Mouse (Mus musculus) liver, embryonic 14.5 days (tissue): ENCODE results near the gene Fbxw11. TPM values are rescaled to one million over a fixed set of nuclear protein-coding genes. Genes with fewer than 3 reads are reported as not detected.

ENCODE experiments used
- ATAC-seq: fragments of 200-750 bp; cut with Nextera tagmentation; 2 replicates; pipeline ENCODE4 v1.8.0; 2017; ENCODE audit warnings: moderate number of reproducible peaks, mild to moderate bottlenecking, moderate library complexity; ENCODE audit not compliant: insufficient read depth
- DNase-seq, 3 experiments: peaks; one replicate each; pipeline ENCODE4 v3.0.0-alpha.2; 2012 to 2013; ENCODE audit warnings: low read depth in 3 of 3, low spot score in 3 of 3
- H3K27ac ChIP-seq: fragments of 300-500 bp; sonication (generic); 2 replicates; pipeline ENCODE4 v1.5.1; 2014; ENCODE audit warnings: moderate library complexity, mild to moderate bottlenecking, control low read depth, inconsistent platforms
- H3K27me3 ChIP-seq: fragments of 300-500 bp; sonication (generic); 2 replicates; pipeline ENCODE4 v1.6.1; 2014; ENCODE audit warnings: mild to moderate bottlenecking, low read length, moderate library complexity; ENCODE audit not compliant: control insufficient read depth, insufficient read depth
- H3K36me3 ChIP-seq: fragments of 300-500 bp; sonication (generic); replicated peaks from 2 replicates; pipeline ENCODE4 v1.6.1; 2014; ENCODE audit warnings: low read depth; ENCODE audit not compliant: control insufficient read depth, insufficient read depth
- H3K4me1 ChIP-seq, 2 experiments: fragments of 200-500 bp in 1 of 2; fragments of 300-500 bp in 1 of 2; sonication (generic) in 1 of 2; replicated peaks; 2 replicates each; pipeline ENCODE4 v1.6.1; 2012 to 2014; ENCODE audit warnings: antibody characterized with exemption in 1 of 2, inconsistent platforms in 1 of 2, low read length in 1 of 2; ENCODE audit not compliant: control insufficient read depth in 2 of 2, insufficient read depth in 2 of 2
- H3K4me2 ChIP-seq: fragments of 300-500 bp; sonication (generic); 2 replicates; pipeline ENCODE4 v1.6.1; 2014; ENCODE audit warnings: low read depth, mild to moderate bottlenecking, control low read depth, moderate library complexity
- H3K4me3 ChIP-seq, 2 experiments: fragments of 200-500 bp in 1 of 2; fragments of 300-500 bp in 1 of 2; sonication (generic) in 1 of 2; 2 replicates each; pipeline ENCODE4 v1.5.1; 2012 to 2014; ENCODE audit warnings: low read depth in 2 of 2, low read length in 2 of 2, mild to moderate bottlenecking in 2 of 2, control low read depth in 1 of 2, inconsistent platforms in 1 of 2, moderate library complexity in 1 of 2; ENCODE audit not compliant: insufficient read depth in 1 of 2
- H3K9ac ChIP-seq: fragments of 300-500 bp; sonication (generic); replicated peaks from 2 replicates; pipeline ENCODE4 v1.6.1; 2014; ENCODE audit warnings: mild to moderate bottlenecking, control low read depth, moderate library complexity
- H3K9me3 ChIP-seq: fragments of 300-500 bp; sonication (generic); 2 replicates; pipeline ENCODE4 v1.6.1; 2016; ENCODE audit warnings: low read length, mixed read lengths; ENCODE audit not compliant: control insufficient read depth
- CTCF ChIP-seq: IDR thresholded peaks from 2 replicates; pipeline ENCODE4 v1.5.1; 2016; ENCODE audit warnings: antibody characterized with exemption, low read depth, control low read depth
- EP300 ChIP-seq: IDR thresholded peaks from 2 replicates; pipeline ENCODE4 v1.6.1; 2016; ENCODE audit warnings: antibody characterized with exemption, low read depth
- WGBS: fragments of 180-500 bp; shearing (Covaris S2); extraction: QIAGEN DNeasy Blood & Tissue Kit; methylation state at CpG from one replicate; pipeline ENCODE4 v1.1.7; 2014; ENCODE audit not compliant: insufficient replicate concordance; 5-methylcytosine and 5-hydroxymethylcytosine counted together
- polyA plus RNA-seq, 2 experiments: library from polyadenylated mRNA; depleted of rRNA in 1 of 2; stranded (reverse) in 1 of 2; unstranded in 1 of 2; fragments of >200 nt; fragmentation: Nextera tagmentation in 1 of 2; extraction: Ambion mirVana in 1 of 2; gene quantifications; 2 replicates each; pipeline versions ENCODE4 v1.2.1 to v1.2.3; 2012 to 2014

Fbxw11 gene
- polyA plus RNA-seq, 2 experiments = 10.9 to 13.9 TPM

DNA sequence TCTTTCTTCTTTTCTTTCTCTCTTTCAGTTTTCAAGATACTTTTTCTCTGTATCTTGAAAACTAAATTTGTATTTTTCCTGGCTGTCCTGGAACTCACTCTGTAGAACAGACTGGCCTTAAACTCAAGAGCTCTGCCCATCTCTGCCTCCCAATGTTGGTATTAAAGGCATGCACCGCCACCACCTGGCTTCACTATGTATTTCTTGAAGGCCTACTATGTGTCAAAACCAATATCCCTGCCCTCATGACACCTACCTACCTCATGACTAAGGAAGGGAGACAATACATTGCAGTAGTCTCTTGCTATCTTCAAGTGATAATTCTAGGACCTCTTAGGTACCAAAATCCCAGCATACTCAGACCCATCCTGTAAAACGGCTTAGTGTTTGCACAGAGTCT lies 110.8 kb downstream of the Fbxw11 start:
- no peak overlapping the region for H3K9ac ChIP-seq
- no peaks in the 10 kb centered on the region for H3K9me3 ChIP-seq
- ATAC-seq (no peak), DNase-seq (no peak)
- H3K4me3 ChIP-seq = no peak overlapping the region
- 66% methylated on average over 2 of the region's 2 CpGs for WGBS
- no peak overlapping the region for H3K4me2 ChIP-seq
- H3K27me3 ChIP-seq = no peaks in the 10 kb centered on the region
- H3K4me1 ChIP-seq = peaks cover 0 to 7% of the 10 kb centered on the region in 2 experiments; a peak in 2 of 4 replicates
- TF ChIP-seq EP300 (no peak), CTCF (no peak)
- no peaks in the 10 kb centered on the region for H3K36me3 ChIP-seq
- no peak overlapping the region for H3K27ac ChIP-seq

DNA sequence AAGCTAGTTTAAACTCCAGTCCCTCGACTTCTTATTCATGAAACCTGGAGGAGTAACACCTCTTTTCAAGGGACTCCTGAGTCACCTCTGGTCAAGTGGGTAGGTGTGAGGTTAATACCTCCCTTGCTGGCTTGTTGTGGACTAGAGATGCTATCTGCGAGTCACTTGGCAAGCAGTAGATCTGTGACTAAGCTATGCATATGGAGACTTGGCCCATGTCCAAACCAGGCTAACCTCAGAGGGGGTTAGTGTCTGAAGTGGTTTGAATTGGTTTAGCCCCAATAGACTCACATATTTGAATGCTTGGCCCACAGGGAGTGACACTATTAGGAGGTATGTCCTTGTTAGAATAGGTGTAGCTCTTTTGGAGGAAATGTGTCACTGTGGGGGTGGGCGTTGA lies 120.2 kb downstream of the Fbxw11 start:
- H3K4me3 ChIP-seq = no peak overlapping the region
- no peaks in the 10 kb centered on the region for H3K27me3 ChIP-seq
- no peak overlapping the region for H3K27ac ChIP-seq
- no peaks in the 10 kb centered on the region for H3K36me3 ChIP-seq
- ATAC-seq (no peak), DNase-seq (no peak)
- H3K9ac ChIP-seq = no peak overlapping the region
- 43% methylated on average over 3 of the region's 3 CpGs for WGBS
- TF ChIP-seq EP300 = no peak
- no peak for TF ChIP-seq CTCF
- no peaks in the 10 kb centered on the region; a peak in 1 of 4 replicates for H3K4me1 ChIP-seq
- no peak overlapping the region for H3K4me2 ChIP-seq
- H3K9me3 ChIP-seq = no peaks in the 10 kb centered on the region

DNA sequence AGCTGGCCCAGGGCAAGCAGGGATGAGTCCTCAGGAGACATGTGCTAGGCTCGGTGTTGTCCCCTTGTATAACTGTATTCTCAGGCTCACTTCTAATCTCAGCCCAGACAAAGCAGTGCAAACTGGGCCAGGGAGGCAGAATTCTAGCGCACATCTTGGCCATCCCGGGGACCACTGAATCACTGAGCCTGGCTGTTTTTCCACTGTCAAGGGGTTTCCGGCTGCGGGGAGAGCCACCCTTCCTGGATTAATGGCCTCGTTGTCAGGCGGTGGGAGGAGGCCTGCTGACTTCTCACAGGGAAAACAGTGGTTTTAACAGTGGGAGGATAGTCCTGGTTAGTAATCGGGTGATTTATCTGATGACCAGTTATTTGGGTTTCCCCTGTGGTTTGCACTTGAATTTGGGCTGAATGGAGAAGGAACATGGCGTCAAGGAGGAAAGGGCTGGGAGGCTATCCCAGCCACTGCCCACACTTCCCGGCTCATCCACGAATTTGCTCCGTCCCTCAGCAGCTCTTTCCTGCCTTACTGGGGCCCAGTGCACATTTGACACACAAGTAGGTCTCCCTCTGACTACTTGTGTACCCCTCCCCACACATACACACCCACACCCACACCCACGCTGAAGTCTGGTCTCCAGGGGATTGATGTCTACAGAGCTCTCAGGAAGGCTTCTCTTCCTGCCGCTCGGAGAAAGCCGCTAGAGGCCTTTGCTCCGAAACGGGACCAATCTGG lies 125.1 kb downstream of the Fbxw11 start:
- Histone ChIP-seq H3K4me3 (no peak overlapping the region), H3K4me1 (no peaks in the 10 kb centered on the region), H3K9me3 (no peaks in the 10 kb centered on the region), H3K36me3 (no peaks in the 10 kb centered on the region), H3K4me2 (no peak overlapping the region), H3K9ac (no peak overlapping the region), H3K27ac (no peak overlapping the region), H3K27me3 (no peaks in the 10 kb centered on the region)
- 51% methylated on average over 18 of the region's 18 CpGs for WGBS
- no peak for ATAC-seq
- TF ChIP-seq CTCF (no peak), EP300 (no peak)
- DNase-seq = no peak

DNA sequence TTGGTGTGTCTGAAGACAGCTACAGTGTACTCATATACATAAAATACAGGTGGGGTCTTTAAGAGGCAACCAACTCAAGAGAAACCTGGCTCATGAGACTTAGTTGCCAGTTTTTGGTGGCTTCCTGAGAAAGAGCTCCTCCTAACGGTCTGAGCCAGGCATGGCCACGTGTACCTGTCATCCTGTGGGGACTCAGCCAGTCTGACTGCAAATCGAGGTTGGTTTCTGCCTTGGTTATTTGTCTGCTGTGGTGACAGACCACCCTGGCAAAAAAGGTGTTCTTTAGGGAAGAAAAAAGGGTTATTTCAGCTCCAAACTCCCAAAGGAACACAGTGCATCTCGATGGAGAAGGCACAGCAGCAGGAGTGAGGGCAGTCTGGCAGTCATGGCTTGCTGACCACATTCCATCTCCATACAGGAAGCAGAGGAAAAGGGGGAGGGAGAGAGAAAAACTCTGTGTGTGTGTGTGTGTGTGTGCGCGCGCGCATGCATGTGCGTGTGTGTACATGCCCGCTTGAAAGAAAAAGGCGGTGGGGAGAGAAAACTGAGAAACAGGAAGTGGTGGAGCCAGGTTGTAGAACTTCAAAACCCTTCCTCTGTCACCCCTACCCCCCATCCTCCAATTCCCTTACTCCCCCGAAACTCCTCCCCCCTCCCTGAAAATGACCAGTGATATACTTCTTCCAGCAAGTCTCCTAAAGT lies 126.3 kb downstream of the Fbxw11 start:
- Histone ChIP-seq H3K36me3 (no peaks in the 10 kb centered on the region), H3K4me2 (no peak overlapping the region), H3K27me3 (no peaks in the 10 kb centered on the region), H3K27ac (no peak overlapping the region), H3K4me1 (no peaks in the 10 kb centered on the region), H3K4me3 (no peak overlapping the region), H3K9ac (no peak overlapping the region), H3K9me3 (no peaks in the 10 kb centered on the region)
- DNase-seq = no peak
- TF ChIP-seq CTCF = peak; percentile 40
- no peak for TF ChIP-seq EP300
- ATAC-seq = no peak
- WGBS = 54% methylated on average over 12 of the region's 12 CpGs

DNA sequence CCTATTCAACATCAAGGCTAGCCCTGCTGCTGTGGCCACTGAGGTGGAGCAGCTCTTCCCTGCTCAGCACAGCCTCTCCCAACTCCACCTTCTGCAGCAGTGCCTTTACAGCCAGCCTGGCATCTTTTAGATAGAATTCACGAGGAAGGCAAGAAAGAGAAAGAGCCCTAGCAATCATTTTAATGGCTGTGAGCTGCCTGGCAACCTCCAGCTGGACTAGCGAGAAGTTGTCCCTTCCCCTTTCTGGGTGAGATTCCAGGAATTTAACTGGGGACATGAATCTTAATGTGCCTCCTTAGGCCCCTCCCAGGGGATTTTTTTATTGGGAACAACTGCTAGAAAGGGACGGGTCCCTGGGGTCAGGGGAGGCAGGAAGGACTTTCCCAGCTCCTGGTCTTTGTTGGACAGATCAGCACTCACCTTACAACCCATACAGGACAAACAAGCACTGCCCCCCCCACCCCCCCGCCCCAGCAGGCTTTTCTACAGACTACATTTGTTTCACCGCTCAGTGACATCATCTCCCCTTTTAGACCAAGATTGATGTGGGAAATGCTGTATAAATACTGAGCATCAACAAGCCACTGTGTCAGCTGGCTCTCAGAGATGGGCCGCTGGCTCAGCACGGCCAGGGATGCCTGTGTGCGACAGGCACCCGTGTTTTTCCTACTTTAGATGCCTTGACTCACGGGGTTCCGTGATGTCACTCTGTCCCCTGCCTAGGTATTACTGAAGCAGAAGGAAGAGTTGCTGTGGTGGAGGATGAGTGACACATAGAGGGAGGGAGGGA lies 138.4 kb downstream of the Fbxw11 start:
- no peak overlapping the region for H3K4me2 ChIP-seq
- 42% methylated on average over 11 of the region's 11 CpGs for WGBS
- H3K9ac ChIP-seq = no peak overlapping the region
- H3K27me3 ChIP-seq = no peaks in the 10 kb centered on the region
- no peak overlapping the region for H3K27ac ChIP-seq
- no peak overlapping the region for H3K4me3 ChIP-seq
- TF ChIP-seq EP300 (no peak), CTCF (no peak)
- no peaks in the 10 kb centered on the region for H3K9me3 ChIP-seq
- DNase-seq (no peak), ATAC-seq (no peak)
- no peaks in the 10 kb centered on the region for H3K36me3 ChIP-seq
- H3K4me1 ChIP-seq = no peaks in the 10 kb centered on the region
